Comparison of ENCODE assay signal across 9 mouse cellular contexts in genomic region chr6:4545727-4546126, GRCm38 (mm10). TPM values are rescaled to one million over a fixed set of nuclear protein-coding genes. Genes with fewer than 3 reads are reported as not detected.
DNase-seq lines count a peak whose midpoint lies in the region; ATAC-seq and TF ChIP-seq lines count a peak whose summit lies in the region.
"Had no signal": no experiment of that assay in that cellular context is flagged by ENCODE, and none has a peak within 500 bp of the region (broad histone marks: within the 10 kb centered on the region; RNA-seq: fewer than 3 reads in every experiment).

No protein-coding gene starts in this region.

- H3ac ChIP-seq in C2C12 (ENCODE audit: control insufficient read depth, insufficient read length, low read depth): no peak overlapping the region

- H3K9ac ChIP-seq in embryonic facial prominence, embryonic 14.5 days (ENCODE audit: low read depth, low read length): no peak overlapping the region
- H3K9ac ChIP-seq: liver, embryonic 15.5 days had no signal

- H3K9me3 ChIP-seq in embryonic facial prominence, embryonic 14.5 days (ENCODE audit: control insufficient read depth, low read length): no peaks in the 10 kb centered on the region
- no peaks in the 10 kb centered on the region for H3K9me3 ChIP-seq in megakaryocyte, embryonic 14.5 days
- H3K9me3 ChIP-seq: liver, embryonic 15.5 days had no signal

- DNase-seq in heart, adult 18-20 months: peak; percentile 46 to 83
- no peak for DNase-seq in heart, adult 11 months
- DNase-seq in adrenal gland, postnatal 10 days: peak; percentile 78
- peak; percentile 69 for DNase-seq in embryonic facial prominence, embryonic 14.5 days (ENCODE audit: low spot score)
- DNase-seq in kidney, postnatal 4 days: peak; percentile 75 to 79
- peak; percentile 51 for DNase-seq in testis, postnatal 14 days (ENCODE audit: low spot score)

- H3K27ac ChIP-seq in embryonic facial prominence, embryonic 14.5 days (replicated peaks; ENCODE audit: low read depth, low read length): no peak overlapping the region
- H3K27ac ChIP-seq: liver, embryonic 15.5 days had no signal

- 49% methylated on average over 8 of the region's 8 CpGs for WGBS in embryonic facial prominence, embryonic 14.5 days

- H3K79me2 ChIP-seq in C2C12 (ENCODE audit: control insufficient read depth, insufficient read depth): no peaks in the 10 kb centered on the region

- H3K4me1 ChIP-seq in embryonic facial prominence, embryonic 14.5 days (ENCODE audit: control insufficient read depth, insufficient read depth, low read length): no peaks in the 10 kb centered on the region
- peaks cover 10% of the 10 kb centered on the region for H3K4me1 ChIP-seq in megakaryocyte, embryonic 14.5 days
- H3K4me1 ChIP-seq: liver, embryonic 15.5 days had no signal

- ATAC-seq in embryonic facial prominence, embryonic 14.5 days (ENCODE audit: low read depth): no peak

- no peak overlapping the region for H3K4me2 ChIP-seq in embryonic facial prominence, embryonic 14.5 days (ENCODE audit: low read depth, low read length)
- H3K4me2 ChIP-seq: liver, embryonic 15.5 days had no signal

- TF ChIP-seq CTCF in C2C12 (IDR thresholded peaks at IDR 0.05; ENCODE audit: control insufficient read depth, insufficient read depth, insufficient read length): peak; percentile 37

- no peaks in the 10 kb centered on the region for H3K27me3 ChIP-seq in C2C12 (ENCODE audit: control insufficient read depth, insufficient read depth, insufficient read length)
- no peaks in the 10 kb centered on the region for H3K27me3 ChIP-seq in embryonic facial prominence, embryonic 14.5 days (replicated peaks; ENCODE audit: control insufficient read depth, insufficient read depth, low read length)
- H3K27me3 ChIP-seq in megakaryocyte, embryonic 14.5 days (replicated peaks): no peaks in the 10 kb centered on the region
- H3K27me3 ChIP-seq: liver, embryonic 15.5 days had no signal

- peaks cover 15% of the 10 kb centered on the region for H3K36me3 ChIP-seq in C2C12 (ENCODE audit: control insufficient read depth, insufficient read depth)
- peaks cover 6% of the 10 kb centered on the region for H3K36me3 ChIP-seq in embryonic facial prominence, embryonic 14.5 days (ENCODE audit: control insufficient read depth, insufficient read depth, low read length)
- no peaks in the 10 kb centered on the region for H3K36me3 ChIP-seq in megakaryocyte, embryonic 14.5 days (replicated peaks; ENCODE audit: low read length)
- H3K36me3 ChIP-seq: liver, embryonic 15.5 days had no signal

- no peak overlapping the region for H3K4me3 ChIP-seq in C2C12 (ENCODE audit: insufficient read depth, poor library complexity, severe bottlenecking)
- H3K4me3 ChIP-seq in embryonic facial prominence, embryonic 14.5 days (ENCODE audit: low read depth, low read length): no peak overlapping the region
- H3K4me3 ChIP-seq in megakaryocyte, embryonic 14.5 days (replicated peaks): peak overlapping the region; percentile 80
- H3K4me3 ChIP-seq: liver, embryonic 15.5 days had no signal

- no peaks in the 10 kb centered on the region for H3K79me3 ChIP-seq in C2C12 (ENCODE audit: low read depth)

TF ChIP-seq in C2C12, 6 proteins besides CTCF, POLR2A, EP300 and RAD21:
- TF ChIP-seq MAX (IDR thresholded peaks at IDR 0.05) (no peak), USF1 (IDR thresholded peaks at IDR 0.05; ENCODE audit: low read depth) (no peak), MYOG (IDR thresholded peaks at IDR 0.05; ENCODE audit: control insufficient read depth, extremely low read depth, insufficient read length) (no peak), FOSL1 (IDR thresholded peaks at IDR 0.05; ENCODE audit: insufficient read depth, low read length, poor library complexity, severe bottlenecking) (no peak), CEBPB (IDR thresholded peaks at IDR 0.05; ENCODE audit: low read depth) (no peak), MYOD1 (IDR thresholded peaks at IDR 0.05; ENCODE audit: control insufficient read depth, insufficient read length, low read depth) (no peak)

RNA-seq across cellular contexts. Expression of gene Col1a2, which starts 41.1 kb away (rescaled TPM):
- 10 to 100 TPM; 54.7 to 63.2 TPM for total RNA-seq in heart, adult 18-20 months (2021)
- polyA plus RNA-seq in C2C12 (2012; fragmentation: generic; extraction: Trizol): 144 TPM
- total RNA-seq in adrenal gland, postnatal 10 days (2021): 1,000 to 10,000 TPM in 1 of 2 experiments, 100 to 1,000 TPM in 1; 549 to 1,048 TPM
- polyA plus RNA-seq in embryonic facial prominence, embryonic 14.5 days (2014; fragmentation: Nextera tagmentation; extraction: Ambion mirVana): 2,526 and 3,098 TPM in 2 replicates
- 0.30 and 0.36 TPM in 2 replicates for polyA plus RNA-seq in megakaryocyte, embryonic 14.5 days (2012; ENCODE audit: insufficient read depth, low replicate concordance)

RNA-seq across cellular contexts. Expression of gene Casd1, which starts 54.9 kb away (rescaled TPM):
- total RNA-seq in heart, adult 18-20 months (2021): 10 to 100 TPM; 21.7 to 22.5 TPM
- 4.9 TPM for polyA plus RNA-seq in C2C12 (2012; fragmentation: generic; extraction: Trizol)
- total RNA-seq in adrenal gland, postnatal 10 days (2021): 10 to 100 TPM; 32.7 to 34.9 TPM
- 39.4 and 42.7 TPM in 2 replicates for polyA plus RNA-seq in embryonic facial prominence, embryonic 14.5 days (2014; fragmentation: Nextera tagmentation; extraction: Ambion mirVana)
- polyA plus RNA-seq in megakaryocyte, embryonic 14.5 days (2012; ENCODE audit: insufficient read depth, low replicate concordance): 2.7 and 5.7 TPM in 2 replicates

Comparison
In these comparisons a context has a peak if more than half of its experiments do, and no peak if none do; other contexts are left out.
1. RNA of gene Col1a2, which starts 41.1 kb away (polyA plus RNA-seq): 2,526 to 3,098 TPM in embryonic facial prominence, embryonic 14.5 days and 144 TPM in C2C12 (single experiment); 0.30 to 0.36 TPM in megakaryocyte, embryonic 14.5 days; every median in the first group is over 100 times any median in the second.